9 mouse cellular contexts compared by ENCODE assay signal in the genomic region with DNA sequence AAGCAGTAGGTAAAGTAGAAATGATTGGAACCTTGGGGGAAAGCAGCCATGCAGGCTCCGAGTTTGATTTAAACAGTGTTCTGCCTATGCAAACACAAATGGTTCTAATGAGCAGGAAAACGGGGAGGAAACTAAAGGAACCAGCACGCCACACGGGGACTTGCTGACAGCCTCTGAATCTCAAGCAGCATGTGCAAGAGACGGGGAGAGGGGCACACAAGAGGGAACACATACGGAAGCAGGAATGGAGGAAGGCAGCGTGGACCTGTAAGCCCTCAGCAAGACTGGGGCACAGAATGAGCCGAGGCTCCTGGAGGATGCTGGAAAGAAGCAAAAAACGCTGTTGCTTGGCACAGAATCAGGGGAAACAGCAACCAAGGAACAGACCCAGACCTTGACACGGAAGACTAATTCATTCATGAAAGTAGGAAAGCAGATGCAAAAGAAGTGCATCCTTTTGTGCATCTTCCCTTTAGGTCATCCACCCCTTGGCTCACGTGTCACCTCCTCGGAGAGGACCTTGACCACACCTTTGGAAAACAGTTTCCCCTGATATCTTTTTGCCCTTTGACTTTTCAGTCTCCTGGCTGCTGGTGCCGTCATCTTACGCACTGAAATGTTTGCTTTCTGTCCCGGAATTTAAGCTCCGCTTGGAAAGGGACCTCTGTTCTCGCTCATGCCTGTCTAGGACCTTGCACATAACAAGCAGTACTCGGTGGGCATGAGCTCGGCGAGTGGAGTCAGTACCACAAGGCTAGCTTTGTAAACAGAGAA. TPM values are rescaled to one million over a fixed set of nuclear protein-coding genes. Genes with fewer than 3 reads are reported as not detected.
DNase-seq lines count a peak whose midpoint lies in the region; ATAC-seq lines count a peak whose summit lies in the region.
"Had no signal": no experiment of that assay in that cellular context is flagged by ENCODE, and none has a peak within 500 bp of the region (broad histone marks: within the 10 kb centered on the region; RNA-seq: fewer than 3 reads in every experiment).

No protein-coding gene starts in this region.

- H3K4me3 ChIP-seq in heart, embryonic 16.5 days (ENCODE audit: low read length) = peak overlapping the region; percentile 3; the same call in 1 of the 2 replicates
- H3K4me3 ChIP-seq in limb, embryonic 12.5 days (replicated peaks) = no peak overlapping the region

- no peaks in the 10 kb centered on the region for H3K9me3 ChIP-seq in heart, embryonic 16.5 days (replicated peaks; ENCODE audit: control insufficient read depth, low read length)
- H3K9me3 ChIP-seq in limb, embryonic 12.5 days = no peaks in the 10 kb centered on the region

- H3K9ac ChIP-seq in heart, embryonic 16.5 days (ENCODE audit: low read length) = no peak overlapping the region
- no peak overlapping the region for H3K9ac ChIP-seq in limb, embryonic 12.5 days (replicated peaks)

- H3K4me2 ChIP-seq in heart, embryonic 16.5 days (ENCODE audit: low read depth, low read length) = peak overlapping the region; percentile 42
- H3K4me2 ChIP-seq in limb, embryonic 12.5 days = peak overlapping the region; percentile 26

- ATAC-seq in heart, embryonic 16.5 days (replicated peaks; ENCODE audit: extremely low read depth, insufficient read depth, low FRiP score) = no peak
- no peak for ATAC-seq in limb, embryonic 12.5 days (ENCODE audit: insufficient number of reproducible peaks, insufficient read depth, low FRiP score, low TSS enrichment, low read depth)

- WGBS in heart, embryonic 16.5 days = 40% methylated on average over 20 of the region's 20 CpGs
- 56% methylated on average over 20 of the region's 20 CpGs for WGBS in limb, embryonic 12.5 days

- intact Hi-C loops in heart, postnatal 36 days (cut with DNase I) = no loop called here

- no peaks in the 10 kb centered on the region for H3K36me3 ChIP-seq in heart, embryonic 16.5 days (ENCODE audit: control insufficient read depth, insufficient read depth)
- H3K36me3 ChIP-seq in limb, embryonic 12.5 days = no peaks in the 10 kb centered on the region

- no peak for DNase-seq in heart, postnatal 36 days
- DNase-seq in right cerebral cortex, postnatal 10 days (ENCODE audit: low spot score in 2 of 2) = peak; percentile 27 to 37
- DNase-seq in right cerebral cortex, postnatal 4 days = no peak
- no peak for DNase-seq in thymus, postnatal 14 days
- DNase-seq in cerebellum, postnatal 36 days = no peak
- DNase-seq: kidney, adult 9 months; lung, postnatal 14 days had no signal

- H3K4me1 ChIP-seq in heart, embryonic 16.5 days (ENCODE audit: control insufficient read depth, insufficient read depth, low read length) = peaks cover 4% of the 10 kb centered on the region; the same call in 1 of the 2 replicates
- peaks cover 6% of the 10 kb centered on the region for H3K4me1 ChIP-seq in limb, embryonic 12.5 days (replicated peaks)

- no peaks in the 10 kb centered on the region for H3K27me3 ChIP-seq in heart, embryonic 16.5 days (ENCODE audit: control insufficient read depth, insufficient read depth, low read length)
- H3K27me3 ChIP-seq in limb, embryonic 12.5 days = peaks cover 7% of the 10 kb centered on the region; the same call in 1 of the 2 replicates

- H3K27ac ChIP-seq in heart, embryonic 16.5 days (ENCODE audit: low read length) = no peak overlapping the region
- H3K27ac ChIP-seq in limb, embryonic 12.5 days = no peak overlapping the region

RNA-seq across cellular contexts. Expression of gene Adgrl2, which starts 17.7 kb away (rescaled TPM):
- 32.7 and 34.6 TPM in 2 replicates for polyA plus RNA-seq in heart, embryonic 16.5 days (2015; fragmentation: Nextera tagmentation; extraction: Ambion mirVana)
- total RNA-seq in heart, postnatal 36 days (2021) = 10 to 100 TPM; 51.6 to 56.1 TPM
- 101 and 111 TPM in 2 replicates for polyA plus RNA-seq in limb, embryonic 12.5 days (2016; fragmentation: Nextera tagmentation; extraction: Ambion mirVana)

Comparison
In these comparisons a context has a peak if more than half of its experiments do, and no peak if none do; other contexts are left out.
1. DNase-seq: peak in right cerebral cortex, postnatal 10 days (2 of 2); none in heart, postnatal 36 days (0 of 2), right cerebral cortex, postnatal 4 days (single experiment), thymus, postnatal 14 days (single experiment) and cerebellum, postnatal 36 days (0 of 2).